Mouse (Mus musculus) ES-Bruce4 (cell line): ENCODE measurements around the gene Ube2q1.
A peak's percentile ranks its signal among the peaks of the same experiment; 100 is the strongest.

ENCODE experiments used
- EP300 ChIP-seq: IDR thresholded peaks from 2 replicates; pipeline ENCODE4 v1.6.1; 2011; ENCODE audit warnings: low read depth, low read length; ENCODE audit not compliant: insufficient read depth
- POLR2A ChIP-seq: IDR thresholded peaks from one replicate; pipeline ENCODE4 v1.8.1; 2011; ENCODE audit warnings: low read length; ENCODE audit not compliant: insufficient read depth

DNA sequence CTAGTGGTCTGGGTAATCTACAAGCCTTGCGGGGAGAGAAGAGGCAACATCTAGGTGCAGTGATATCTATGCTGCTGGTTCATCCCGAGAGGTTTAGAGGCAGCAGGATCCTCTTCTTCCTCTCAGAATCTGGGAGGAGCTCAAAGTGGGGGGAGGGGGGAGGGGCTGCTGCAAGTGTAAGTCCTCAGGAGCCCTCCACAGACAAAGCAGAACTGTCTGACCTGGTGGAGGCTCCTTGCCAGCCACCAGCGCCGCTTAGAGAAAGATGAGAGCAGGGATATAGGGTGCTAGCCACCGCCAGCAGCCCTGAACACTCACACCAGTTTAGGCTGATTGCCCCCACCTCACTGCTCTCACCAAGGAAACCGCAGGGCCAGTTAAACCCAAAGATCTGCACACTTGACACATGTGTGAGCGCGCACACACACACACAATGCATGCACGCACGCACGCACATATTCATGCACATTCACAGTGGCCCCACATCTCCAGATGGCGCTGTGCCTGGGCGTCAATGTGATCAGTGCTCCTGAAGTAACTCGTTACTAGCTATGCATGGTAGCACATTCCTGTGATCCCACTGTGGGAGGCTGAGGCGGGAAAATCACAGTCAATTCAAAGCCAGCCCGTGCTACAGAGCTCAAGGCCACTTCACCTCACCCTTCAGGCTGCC is 15.4 kb downstream of the Ube2q1 start:
- 0 out of 2 replicates have a peak, but pooled peaks have one; percentile 5 for TF ChIP-seq EP300
- TF ChIP-seq POLR2A = no peak
